18 mouse cellular contexts compared by ENCODE assay signal in genomic region chr2:41917354-41917753, GRCm38 (mm10).
"Had no signal": no experiment of that assay in that cellular context is flagged by ENCODE, and none has a peak within 500 bp of the region (broad histone marks: within the 10 kb centered on the region; RNA-seq: fewer than 3 reads in every experiment).

No protein-coding gene starts in this region.

- H3K9me3 ChIP-seq: megakaryocyte, embryonic 14.5 days; midbrain, embryonic 13.5 days; midbrain, embryonic 15.5 days; neural tube, embryonic 12.5 days had no signal

- H3K4me3 ChIP-seq: megakaryocyte, embryonic 14.5 days; midbrain, embryonic 13.5 days; midbrain, embryonic 15.5 days; neural tube, embryonic 12.5 days had no signal

- H3K4me1 ChIP-seq: megakaryocyte, embryonic 14.5 days; midbrain, embryonic 13.5 days; midbrain, embryonic 15.5 days; neural tube, embryonic 12.5 days had no signal

- H3K9ac ChIP-seq: lung, embryonic 14.5 days; midbrain, embryonic 13.5 days; midbrain, embryonic 15.5 days; neural tube, embryonic 12.5 days had no signal

- H3K27me3 ChIP-seq: megakaryocyte, embryonic 14.5 days; midbrain, embryonic 13.5 days; midbrain, embryonic 15.5 days; neural tube, embryonic 12.5 days had no signal

- H3K27ac ChIP-seq: macrophage; midbrain, embryonic 13.5 days; midbrain, embryonic 15.5 days; neural tube, embryonic 12.5 days had no signal

- DNase-seq: lung, adult 18-20 months; lung, postnatal 14 days; lung, postnatal 36 days; retina, postnatal 1 day; right cerebral cortex, adult 18-20 months; right cerebral cortex, postnatal 25 days; right cerebral cortex, postnatal 4 days; spleen, adult 18-20 months; thymus, adult 2 months; thymus, postnatal 25 days; thymus, postnatal 4 days had no signal

- H3K36me3 ChIP-seq: midbrain, embryonic 13.5 days; midbrain, embryonic 15.5 days; neural tube, embryonic 12.5 days had no signal

- H3K4me2 ChIP-seq: lung, embryonic 14.5 days; midbrain, embryonic 11.5 days; midbrain, embryonic 13.5 days; midbrain, embryonic 15.5 days; neural tube, embryonic 12.5 days had no signal

- ATAC-seq: midbrain, embryonic 13.5 days; midbrain, embryonic 15.5 days had no signal
